Mouse (Mus musculus) gonadal fat pad, adult 2 months (tissue): ENCODE measurements at regions not wholly inside any gene's neighbourhood (a gene's known extent, or its start where the extent isn't known, plus 50 kb on each side); places are given as distances from the start of the nearest gene placed in this dataset.
"Not testable (repeated sequence)": the region's sequence is repeated elsewhere in the genome, so short reads cannot be mapped to it uniquely, and the experiment has no call there.

Experiments used
- DNase-seq: peaks from one replicate; pipeline ENCODE4 v3.0.0-alpha.2; 2012; ENCODE audit warnings: low read depth

DNA sequence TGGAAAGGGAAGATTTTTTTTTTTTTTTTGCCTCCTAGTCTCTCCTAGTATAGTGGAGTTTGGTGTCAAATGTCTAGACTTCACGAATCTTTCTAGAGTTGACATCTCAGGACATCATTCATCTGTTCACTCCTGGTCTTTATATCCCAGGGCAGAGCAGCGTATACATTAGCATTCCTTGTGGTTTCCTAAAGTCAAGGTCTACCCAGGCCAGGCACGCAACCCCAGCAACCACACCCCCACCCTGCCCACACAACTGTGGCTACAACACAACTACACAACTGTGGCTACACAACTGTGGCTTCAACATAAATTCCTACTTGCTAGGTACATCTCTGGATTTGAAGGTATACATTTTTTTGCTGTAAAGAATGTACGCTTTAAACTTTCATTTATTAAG lies 122.2 kb downstream of the Ppp1r3a start:
- DNase-seq: no peak

DNA sequence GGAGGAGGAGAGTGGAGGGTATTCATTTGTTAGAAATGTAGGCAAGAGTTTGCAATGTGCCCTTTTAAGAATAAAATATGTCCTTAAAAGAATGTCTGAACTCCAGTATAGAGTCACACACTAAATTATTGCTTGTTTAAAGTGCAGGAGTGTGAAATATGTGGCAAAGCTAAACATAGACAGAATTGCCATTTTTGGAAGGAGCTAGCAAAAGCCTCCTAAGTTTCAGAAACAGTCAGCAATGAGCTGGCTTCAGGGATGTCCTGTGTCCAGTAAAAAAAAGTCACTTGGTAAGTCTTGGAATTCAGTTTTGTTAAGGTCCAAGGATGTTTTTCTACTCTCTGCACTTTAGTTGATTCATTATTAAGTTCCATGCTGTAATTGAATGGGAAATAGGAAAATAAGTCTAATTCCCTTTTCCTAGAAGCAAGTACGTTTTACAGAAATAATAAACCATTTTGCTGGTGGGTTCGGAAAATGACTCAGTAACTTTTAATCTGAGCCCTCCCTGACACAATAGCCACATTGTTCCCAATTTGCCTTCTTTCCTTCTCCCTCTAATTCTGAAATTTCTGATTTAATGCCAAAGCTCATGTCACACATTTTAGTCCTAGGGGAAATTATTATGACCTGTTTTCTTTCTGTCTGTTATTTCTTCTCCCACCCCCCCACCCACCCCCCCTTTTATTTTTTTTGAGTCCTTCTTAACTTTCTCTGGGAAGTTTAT lies 123.2 kb downstream of the Ppp1r3a start:
- DNase-seq: no peak

DNA sequence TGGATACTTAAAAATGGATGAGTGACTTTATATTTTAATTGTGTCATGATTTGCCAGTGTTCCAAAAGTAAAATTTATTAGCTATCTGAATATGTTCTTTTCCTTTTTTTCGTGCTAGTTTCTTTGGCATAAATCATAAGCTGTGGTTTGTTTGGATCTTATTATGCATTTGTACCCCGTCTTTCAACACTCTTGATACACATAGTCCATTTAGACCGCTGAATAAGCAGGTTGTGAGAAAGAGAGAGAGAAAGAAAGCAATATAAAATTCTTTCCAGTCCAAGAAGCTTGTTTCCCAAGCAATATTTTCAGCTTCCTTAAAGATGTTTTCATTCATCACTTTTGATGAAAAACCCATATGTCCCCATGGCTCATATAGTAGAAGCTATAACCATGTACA lies 138.4 kb downstream of the Ppp1r3a start:
- no peak for DNase-seq

DNA sequence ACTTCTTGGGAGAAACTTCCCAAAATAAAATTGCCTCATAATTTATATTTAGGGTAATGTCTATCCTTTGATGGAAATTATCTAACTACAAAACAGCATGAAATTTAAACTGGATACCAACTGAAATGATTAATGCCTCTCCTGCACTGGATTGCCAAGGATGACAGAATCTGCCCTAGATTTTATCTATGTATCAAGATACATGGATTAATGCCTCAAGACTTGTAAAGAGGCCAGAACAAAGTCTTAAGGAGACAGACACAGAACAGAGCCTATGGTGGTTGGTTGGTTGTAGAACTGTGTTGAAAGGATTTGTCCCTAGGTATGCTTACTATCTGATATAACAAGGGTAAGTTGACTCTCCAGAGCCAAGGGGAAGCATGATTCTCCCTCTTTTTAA lies 147.0 kb downstream of the Ppp1r3a start:
- DNase-seq: no peak

DNA sequence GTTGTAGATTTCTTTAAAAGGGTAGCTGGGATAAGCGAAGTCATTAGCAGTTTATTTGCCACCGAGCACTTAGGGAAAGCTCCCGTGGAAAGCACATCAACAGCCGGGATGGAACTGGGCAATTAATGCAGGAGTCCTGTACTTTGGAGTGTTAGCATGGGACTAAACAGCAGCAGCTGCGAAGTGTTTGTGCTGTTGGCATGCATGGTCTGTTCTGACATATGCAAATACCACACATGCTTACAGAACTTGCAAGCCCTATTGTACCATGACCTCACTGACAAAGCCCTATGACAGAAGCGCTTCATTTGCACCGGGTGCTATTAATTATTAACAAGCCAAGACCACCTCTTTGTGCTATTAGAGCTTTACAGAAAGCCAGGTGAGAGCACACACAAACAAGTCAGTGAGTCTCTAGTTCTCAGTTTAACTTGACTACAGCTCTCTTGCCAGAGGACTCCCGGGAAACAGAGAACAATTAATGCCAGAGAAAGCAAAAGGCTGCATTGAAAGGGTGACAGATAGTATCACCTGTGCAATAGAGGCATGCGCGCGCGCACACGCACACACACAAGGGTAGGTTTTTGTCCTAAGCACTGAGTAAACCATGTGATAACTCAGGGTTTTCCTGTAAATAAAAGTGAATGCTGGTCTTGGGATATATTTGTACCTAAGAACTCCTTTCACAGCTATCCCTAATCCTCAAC lies 154.4 kb downstream of the Ppp1r3a start:
- no peak for DNase-seq

DNA sequence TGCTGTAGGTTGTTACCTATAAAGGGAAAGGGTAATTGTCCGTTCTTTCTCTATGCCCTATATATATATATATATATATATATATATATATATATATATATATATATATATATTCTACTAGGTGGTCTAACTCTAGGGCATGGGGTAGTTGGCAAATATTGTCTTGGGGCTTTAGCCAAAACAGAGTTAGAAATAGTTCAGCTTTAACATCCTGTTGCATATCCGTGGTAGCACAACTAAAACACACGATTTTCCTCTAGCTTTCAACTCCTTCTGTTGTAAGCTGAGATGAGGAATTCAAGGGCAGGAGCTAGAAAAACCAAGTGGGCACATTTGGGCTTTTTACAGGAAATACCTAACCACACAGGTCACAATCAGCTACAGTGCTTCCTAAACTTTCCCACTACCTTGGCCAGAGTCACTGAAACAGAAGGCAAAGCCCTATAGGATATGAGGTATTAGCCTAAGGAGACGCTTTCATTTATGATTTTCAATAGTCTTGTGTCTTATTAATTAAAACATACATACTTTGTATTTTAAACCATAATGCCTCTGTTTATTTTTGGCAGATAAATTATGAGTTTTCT lies 158.1 kb downstream of the Ppp1r3a start:
- DNase-seq: no peak

DNA sequence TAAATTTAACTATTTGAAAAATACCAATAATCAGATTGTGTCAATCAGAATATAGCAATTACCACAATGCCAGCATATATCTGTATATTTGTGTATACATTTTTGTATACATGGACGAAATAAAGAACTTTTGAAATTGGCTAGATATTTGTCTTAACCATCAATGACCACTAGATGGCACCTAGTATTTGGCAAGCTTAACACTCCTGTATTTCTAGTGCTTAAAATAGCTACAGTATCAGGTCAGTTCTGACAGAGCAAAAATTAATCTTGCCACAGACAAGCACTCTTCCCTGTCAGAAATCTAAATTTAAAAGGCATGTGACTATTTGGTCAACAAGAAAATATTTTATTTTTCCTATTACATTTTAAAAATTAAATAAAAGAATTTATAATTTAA lies 169.2 kb downstream of the Ppp1r3a start:
- DNase-seq: no peak

DNA sequence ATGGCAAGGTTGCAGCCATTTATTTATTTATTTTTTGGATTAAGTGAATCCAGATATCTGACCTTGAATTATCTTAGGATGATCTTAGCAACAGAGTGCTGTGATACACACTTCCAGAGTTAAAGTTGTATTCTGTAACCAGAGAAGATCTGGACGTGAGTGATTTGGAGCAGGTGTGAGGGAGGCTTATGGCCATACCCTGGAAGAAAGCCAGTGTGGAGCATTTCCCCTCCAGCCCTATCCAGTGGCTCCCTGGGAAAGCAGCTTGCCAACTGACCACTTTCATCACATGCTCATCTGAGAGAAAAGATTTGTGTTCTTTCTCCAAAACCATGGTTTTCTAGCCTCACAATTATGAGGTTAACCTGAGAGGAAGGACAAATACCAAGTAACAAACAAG lies 171.2 kb downstream of the Ppp1r3a start:
- no peak for DNase-seq

DNA sequence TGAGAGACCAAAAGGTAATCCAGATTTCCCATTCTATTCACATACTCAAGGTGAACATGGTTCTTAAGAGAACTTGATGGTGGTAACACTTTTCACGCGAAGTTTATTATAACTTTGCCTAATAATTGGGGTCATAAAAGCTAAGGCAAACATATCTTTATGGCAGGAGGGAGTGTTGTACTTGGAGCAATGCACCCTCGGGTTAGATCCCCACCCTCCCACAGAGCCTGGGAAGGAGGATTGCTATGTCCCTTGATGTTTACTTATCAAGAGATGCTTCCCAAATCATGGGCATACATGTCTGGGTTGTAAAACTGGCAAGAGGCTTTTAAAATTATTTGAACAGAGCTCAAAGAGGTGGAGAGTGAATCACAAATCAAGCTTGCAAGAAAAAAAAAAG lies 180.5 kb downstream of the Ppp1r3a start:
- DNase-seq: no peak

DNA sequence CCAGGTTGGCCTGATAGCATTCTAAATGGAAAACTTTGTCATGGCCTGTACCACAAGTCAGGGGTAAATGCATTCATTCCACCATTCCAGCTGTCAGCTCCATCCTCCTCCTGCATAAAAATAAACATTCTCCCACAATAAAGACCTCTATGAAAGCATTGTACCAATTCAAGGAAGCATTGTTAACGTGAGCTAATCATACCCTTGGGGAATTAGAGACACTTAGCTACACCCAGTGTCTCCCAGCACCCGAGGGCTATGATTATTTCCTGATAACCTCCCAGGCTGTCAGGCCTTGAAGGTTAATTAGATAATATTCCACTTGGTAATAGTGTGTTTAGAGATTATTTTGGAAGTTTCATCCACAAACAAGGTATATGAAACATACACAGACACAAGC lies 182.1 kb downstream of the Ppp1r3a start:
- no peak for DNase-seq

DNA sequence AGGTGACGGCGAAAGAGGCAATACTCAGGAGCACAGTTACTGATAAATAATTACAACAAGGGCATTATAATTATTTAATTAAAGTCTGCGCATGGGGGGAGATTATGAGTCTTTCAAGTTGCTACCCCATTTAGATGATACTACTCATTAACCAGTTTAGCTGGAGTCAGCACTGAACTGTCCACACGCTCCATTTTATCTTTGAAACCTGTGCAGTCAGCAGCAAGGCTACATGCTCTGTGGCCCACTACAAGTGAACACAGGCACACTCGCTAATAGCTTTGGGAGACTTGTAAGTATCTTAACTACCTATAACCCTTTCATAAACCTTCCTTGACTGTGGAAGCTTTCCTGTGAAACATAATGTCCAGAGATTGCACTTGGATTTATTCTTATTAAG lies 214.7 kb downstream of the Ppp1r3a start:
- DNase-seq: no peak

DNA sequence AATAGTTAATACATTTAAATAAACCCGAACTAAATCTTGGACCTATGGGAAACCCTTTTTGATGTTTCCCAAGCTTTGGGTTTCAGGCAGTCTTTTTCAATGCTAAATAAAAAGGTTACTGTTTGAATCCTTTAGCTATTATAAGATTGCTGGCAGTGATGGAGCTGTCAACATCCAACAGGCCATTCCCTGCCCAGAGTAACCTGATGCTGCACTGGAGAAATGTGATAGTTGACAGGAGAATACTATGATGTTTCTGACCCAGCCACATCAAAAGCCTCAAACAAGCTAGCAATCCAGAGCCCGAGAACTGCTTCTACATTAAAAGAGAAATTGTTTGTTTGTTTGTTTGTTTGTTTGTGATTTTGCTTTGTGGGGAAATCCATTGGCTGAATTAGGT lies 226.0 kb downstream of the Ppp1r3a start:
- DNase-seq: no peak

DNA sequence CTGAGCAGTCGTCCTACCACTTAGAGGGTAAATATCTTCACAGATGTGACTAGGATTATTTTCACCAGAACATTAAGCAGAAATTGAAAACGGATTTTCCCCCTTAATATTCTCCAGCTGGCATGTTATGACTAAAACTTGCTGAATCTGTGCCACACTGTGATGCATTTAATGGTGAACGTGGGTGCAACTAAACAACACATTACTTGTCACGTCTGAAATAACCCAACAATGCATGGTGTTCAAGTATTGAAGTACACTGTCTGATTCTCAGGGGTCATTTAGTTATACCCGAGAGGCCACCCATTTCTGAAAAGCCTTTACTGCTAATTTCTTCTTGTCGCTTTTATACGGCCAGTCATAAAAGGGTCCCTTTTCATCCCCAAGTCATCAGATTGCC lies 226.5 kb downstream of the Ppp1r3a start:
- DNase-seq: no peak

DNA sequence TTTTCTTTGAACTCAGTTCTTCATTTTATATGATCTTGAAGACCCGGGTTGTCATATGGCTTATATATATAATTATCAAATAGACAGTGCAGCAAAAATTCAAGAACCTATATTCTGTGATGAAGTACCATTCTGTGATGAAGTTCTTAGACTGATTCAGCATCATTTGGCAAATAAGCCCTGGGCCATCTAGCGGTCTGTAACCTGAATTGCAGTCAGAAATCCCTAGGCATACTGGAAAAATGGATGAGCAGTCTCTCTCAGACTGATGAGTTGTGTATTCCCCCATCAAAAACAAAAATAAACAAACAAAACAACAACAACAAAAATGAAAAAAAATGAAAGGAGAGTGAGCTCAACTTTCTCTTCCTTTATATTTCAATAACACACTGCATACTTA lies 232.3 kb downstream of the Ppp1r3a start:
- no peak for DNase-seq

DNA sequence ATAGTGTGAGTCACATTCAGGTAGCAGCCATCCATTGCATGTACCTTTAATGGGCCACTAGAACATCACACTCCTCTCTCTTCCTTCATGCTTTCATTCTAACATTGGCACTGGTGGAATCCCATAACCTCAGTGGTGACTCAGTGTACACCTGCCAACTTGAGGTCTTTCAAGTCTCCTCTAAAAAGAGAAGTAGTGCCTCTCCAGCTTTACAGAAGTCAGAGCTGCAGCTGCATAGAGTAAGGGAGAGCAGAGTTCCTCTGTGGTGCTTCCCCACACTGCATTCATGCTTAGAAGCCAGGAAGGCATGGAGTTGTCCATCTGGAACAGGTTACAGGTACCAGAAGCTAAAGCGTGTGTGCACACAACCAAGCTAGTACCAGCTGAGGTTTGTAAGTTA lies 233.8 kb downstream of the Ppp1r3a start:
- no peak for DNase-seq

DNA sequence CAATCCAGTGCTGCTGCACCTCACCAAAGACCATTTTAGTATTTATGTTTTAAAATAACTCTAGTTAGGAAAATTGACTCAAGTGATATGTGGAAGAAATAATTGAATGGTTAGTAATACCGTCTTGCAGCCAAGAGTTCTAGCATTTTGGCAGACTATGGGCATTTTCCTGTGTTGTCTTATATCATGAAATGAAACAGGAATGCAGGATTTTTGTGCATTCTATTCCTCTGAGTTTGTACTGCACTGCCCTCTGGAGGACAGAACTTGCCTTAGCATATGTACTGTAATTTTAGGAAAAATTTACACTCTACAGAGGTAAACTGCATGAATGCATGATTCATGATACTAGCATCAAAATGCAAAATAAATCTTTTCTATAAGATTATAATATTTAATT lies 250.9 kb downstream of the Ppp1r3a start:
- no peak for DNase-seq

DNA sequence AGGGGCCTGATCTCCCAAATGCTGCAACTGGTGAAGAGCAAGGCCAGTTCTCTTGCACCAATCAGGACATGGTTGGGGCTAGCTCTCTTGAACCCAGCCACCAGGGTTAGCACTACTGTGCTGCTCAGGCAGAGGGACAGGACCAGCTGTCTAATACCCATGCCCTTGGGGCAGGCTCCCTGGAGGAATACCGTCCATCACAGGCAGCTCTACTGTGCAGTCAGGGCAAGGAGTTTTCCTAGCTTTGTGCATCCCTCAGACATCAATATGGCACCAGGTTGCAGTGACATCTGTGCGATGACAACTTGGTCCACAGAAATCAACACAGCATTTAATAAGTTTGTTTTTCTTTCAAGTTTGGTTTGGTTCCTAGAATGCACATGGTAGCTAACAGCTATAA lies 254.4 kb downstream of the Ppp1r3a start:
- no peak for DNase-seq

DNA sequence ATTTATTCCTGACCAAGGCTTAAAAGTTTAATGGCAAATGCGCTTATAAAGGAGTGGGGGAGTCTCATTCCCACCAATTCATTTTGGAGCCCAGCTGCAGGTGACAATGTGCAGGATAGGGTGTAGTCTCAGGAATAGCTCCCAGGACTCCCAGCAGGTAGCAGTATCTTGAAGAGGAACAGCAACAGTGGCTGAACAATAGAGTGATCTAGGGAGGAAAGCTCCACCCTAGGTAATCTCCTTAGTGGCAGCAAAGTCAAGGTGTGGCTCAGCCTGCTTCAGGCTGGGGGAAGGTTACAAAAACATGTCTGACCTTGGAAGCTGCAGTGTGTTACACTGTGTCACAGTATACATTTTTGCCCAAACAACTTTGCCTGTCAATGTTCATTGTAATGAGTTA lies 255.2 kb downstream of the Ppp1r3a start:
- DNase-seq: not testable (repeated sequence)

DNA sequence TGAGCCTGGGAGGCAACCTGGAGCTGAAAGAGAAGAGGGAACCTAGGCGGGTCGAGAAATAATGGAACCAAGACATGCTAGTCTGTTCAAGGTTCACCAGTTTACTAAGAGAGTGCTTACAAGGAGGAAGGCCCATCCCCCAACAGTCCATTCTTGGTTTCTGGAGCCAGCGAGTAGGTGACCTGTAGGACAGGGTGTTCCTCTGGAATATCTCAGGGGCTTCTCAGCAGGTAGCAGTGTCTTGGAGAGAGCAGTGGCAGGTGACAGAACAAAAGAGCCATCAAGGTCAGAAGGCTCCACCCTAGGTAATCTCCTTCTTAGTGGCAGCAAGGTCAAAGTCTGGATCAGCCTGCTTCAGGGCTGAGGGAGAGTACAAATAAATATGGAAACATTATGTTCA lies 268.4 kb downstream of the Ppp1r3a start:
- not testable (repeated sequence) for DNase-seq

DNA sequence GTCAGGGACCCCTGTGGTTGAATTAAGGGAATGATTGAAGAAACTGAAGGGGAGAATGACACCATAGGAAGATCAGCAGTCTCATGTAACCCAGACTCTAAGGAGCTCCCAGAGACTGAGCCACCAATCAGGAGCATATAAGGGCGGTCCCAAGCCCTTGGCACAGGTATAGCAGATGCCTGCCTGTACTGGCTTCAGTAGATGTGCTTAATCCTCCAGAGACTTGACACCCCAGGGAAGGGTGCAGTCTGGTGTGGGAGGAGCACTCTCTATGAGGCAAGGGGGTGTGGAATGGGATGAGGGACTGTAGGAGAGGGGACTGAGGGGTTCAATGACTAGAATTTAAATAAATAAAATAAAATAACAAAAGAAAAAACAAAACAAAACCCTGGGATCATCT lies 298.7 kb downstream of the Ppp1r3a start:
- DNase-seq: no peak

DNA sequence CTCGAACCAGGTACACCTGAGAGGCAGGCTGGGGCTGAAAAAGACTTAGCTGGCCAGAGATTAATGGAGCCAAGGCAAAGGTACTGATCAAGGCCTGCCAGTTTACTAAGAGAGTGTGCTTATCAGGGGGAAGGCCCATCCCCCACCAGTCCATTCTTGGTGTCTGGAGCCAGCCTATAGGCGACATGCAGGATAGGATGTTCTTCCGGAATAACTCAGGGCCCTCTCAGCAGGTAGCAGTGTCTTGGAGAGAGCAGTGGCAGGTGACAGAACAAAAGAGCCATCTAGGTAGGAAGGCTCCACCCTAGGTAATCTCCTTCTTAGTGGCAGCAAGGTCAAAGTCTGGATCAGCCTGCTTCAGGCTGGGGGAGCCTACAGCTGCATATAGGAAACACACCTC lies 301.8 kb downstream of the Ppp1r3a start:
- not testable (repeated sequence) for DNase-seq

DNA sequence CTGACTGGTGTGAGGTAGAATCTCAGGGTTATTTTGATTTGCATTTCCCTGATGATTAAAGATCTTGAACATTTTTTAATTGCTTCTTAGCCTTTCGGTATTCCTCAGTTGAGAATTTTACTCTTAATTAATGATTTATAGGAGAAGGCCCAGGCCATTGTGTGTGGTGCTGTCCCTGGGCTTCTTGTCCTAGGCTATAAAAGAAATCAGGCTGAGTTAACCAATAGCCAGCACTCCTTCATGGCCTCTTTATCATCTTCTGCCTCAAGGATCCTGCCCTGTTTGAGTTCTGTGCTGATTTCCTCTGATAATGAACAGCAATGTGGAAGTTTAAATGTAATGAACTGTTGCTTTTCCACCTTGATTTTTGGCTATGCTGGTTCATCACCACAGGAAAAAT lies 323.3 kb downstream of the Ppp1r3a start:
- no peak for DNase-seq

DNA sequence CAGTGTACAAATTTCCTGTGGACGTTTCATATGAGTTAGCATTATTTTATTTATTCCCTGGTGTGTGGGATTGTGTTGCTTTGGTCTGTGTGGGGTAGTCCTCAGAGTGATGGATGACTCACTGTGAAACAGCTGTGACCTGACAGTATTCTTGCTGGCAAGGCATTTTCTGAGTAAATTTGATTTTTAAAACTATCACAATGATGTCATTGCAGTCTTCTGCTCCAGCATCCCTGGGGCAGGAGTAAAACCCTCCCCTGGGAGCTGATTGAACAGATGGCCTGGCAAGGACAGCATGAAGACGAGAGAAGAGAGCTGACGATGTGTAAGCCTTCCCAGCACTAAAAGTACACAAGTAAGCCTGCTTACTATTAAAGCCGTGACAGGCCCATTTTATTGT lies 345.3 kb downstream of the Ppp1r3a start:
- no peak for DNase-seq
